Mouse (Mus musculus): ENCODE measurements at regions not wholly inside any gene's neighbourhood (a gene's known extent, or its start where the extent isn't known, plus 50 kb on each side); places are given as distances from the start of the nearest gene placed in this dataset.

DNA sequence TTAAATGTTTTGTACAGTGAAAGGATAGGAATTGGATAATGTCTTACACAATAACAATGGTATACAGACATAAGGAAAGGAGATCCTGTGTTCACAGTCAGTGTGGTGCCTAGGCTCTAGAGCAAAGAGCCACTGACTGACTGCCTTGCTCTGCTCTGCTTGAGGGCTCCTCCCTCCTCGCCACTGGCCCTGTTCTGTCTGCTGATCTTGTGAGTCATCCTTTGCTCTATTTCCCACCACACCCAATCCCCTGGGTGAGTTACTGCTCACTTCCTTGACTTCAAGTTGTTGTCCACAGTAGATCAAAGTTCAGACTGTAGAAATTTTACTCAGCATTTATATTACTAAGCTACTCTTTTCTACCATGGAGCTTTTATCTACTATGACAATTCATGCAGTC lies 117.3 kb downstream of the Tmsb4x start:
- DNase-seq, result peak; percentile 11

DNA sequence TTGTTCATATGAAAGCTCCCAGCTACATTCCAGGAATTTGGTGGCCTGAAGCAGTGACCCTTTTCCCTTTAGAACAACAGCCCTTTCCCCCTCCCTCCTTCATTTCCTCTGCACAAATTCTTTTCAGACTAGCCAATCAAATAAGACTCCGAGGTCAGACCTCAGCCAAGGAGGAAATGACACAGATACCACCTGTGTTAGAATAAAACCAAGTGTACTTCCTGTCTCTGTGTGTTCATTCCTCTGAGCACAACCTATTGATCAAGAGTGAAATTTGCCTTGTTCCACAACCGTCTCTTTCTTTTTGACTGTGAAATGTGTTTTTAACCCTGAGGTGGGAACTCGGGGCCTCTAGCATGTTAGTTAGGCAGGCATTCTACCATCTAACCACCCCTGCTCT lies 120.2 kb downstream of the Tmsb4x start:
- DNase-seq, result no peak

- no peak for DNase-seq
Observed at GRCm38 (mm10) chrX:167088438-167088837, 120.7 kb downstream of the Tmsb4x start.

GRCm38 (mm10) chrX:167080821-167081220 lies 128.3 kb downstream of the Tmsb4x start:
- no peak for DNase-seq

DNA sequence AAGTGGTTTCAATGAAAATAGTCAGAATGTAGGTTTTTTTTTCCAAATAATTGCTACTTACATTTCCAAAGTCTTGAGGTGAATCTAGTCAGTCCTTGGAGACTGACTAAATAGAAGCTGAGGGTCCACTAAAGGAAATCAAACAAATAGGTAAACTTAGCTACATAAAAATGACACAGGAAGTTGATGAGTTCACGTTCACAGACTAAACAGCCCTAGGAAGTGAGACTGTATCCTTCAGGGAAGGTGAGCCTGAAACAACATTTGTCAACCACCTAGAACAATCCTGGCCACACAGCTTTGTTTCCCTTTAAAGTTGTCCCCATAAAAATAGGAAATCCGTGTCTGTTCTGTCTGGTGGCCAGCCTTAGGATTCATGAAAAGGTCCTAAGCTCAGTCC lies 140.0 kb downstream of the Tmsb4x start:
- DNase-seq, result no peak

DNA sequence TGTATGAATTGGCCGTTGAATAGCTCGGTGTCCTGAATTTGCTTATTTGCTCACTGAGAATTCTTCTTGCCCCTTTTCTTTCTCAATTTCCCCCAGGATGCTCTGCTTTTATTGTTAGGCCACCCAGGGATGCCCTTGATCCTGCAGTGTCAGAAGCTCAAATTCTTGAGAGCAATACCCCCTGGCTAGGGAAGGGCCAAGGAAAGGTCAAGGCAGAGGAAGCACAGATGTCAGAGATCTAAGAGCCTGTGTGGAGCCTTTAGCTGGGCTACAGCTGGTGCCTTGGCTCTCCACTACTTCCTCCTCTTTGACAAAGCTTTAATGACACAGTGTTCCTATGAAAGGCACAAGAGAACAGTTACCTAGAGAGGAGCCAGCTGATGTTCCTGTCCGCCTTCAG lies 141.2 kb downstream of the Tmsb4x start:
- no peak for DNase-seq

DNA sequence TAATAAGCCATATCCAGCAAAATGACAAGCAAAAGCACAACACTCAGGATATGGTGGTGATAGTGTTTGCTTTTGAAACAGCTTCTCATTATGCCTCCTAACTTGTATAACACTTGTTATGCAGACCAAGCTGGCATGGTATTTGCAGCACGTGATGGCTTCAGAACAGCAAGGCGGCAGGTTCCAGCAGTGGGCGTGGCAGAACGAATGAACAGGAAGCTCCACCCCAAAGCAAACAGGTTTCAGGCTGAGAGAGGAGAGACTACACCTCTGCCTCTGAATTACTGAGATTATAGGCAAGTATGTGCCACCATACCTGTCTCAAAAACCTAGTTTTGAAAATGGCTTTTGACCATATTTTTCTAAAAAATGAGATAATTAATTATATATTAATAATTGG lies 145.2 kb downstream of the Tmsb4x start:
- DNase-seq, result no peak

DNA sequence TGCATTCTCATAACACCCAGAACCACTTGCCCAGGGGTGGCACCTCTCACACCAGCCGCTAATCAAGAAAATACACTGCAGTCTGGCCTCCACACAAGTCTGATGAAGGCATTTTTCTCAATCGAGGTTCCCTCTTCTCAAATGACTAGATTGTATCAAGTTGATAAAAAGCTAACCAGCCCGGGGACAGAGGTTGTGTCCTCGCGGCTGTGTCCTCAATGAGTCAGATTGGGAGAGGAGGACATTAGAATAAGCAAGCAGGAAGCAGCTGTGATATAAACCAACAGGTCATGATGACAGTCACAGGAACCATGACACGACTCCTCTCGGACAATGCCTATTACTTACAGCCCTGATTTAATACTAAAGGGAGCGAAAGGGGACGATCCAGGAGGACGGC lies 156.7 kb downstream of the Tmsb4x start:
- DNase-seq, result no peak

- no peak for DNase-seq
Observed at GRCm38 (mm10) chrX:167050066-167050465, 159.0 kb downstream of the Tmsb4x start.

GRCm38 (mm10) chrX:167049191-167049968 lies 159.7 kb downstream of the Tmsb4x start:
- no peak for DNase-seq

GRCm38 (mm10) chrX:167037971-167038370 lies 171.1 kb downstream of the Tmsb4x start:
- no peak for DNase-seq

GRCm38 (mm10) chrX:167036355-167036754 lies 172.8 kb downstream of the Tmsb4x start:
- no peak for DNase-seq

- DNase-seq, result no peak
Observed at GRCm38 (mm10) chrX:167035639-167036038, 173.5 kb downstream of the Tmsb4x start.

- no peak for DNase-seq
Observed at GRCm38 (mm10) chrX:167033091-167033490, 176.0 kb downstream of the Tmsb4x start.

GRCm38 (mm10) chrX:167032586-167032985 lies 176.5 kb downstream of the Tmsb4x start:
- DNase-seq, result peak; percentile 11

- DNase-seq, result no peak
Observed at GRCm38 (mm10) chrX:167031543-167031942, 177.6 kb downstream of the Tmsb4x start.

DNA sequence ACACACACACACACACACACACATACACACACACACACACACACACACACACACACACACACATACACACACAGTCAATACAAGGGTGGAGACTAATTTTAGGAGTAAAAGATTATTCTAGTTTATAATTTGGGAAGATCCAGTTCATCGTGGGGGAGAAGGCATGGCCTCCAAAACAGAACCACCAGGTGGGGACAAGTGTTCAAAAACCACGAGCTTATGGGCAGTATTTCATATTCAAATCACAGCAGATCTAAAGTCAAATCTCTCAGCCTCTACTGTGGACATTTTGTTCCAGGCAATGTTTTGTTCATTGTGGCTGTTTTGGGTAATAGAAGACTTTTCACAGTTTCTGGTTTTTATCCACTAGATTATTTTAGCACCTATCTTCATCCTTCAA lies 193.5 kb downstream of the Tmsb4x start:
- no peak for DNase-seq

DNA sequence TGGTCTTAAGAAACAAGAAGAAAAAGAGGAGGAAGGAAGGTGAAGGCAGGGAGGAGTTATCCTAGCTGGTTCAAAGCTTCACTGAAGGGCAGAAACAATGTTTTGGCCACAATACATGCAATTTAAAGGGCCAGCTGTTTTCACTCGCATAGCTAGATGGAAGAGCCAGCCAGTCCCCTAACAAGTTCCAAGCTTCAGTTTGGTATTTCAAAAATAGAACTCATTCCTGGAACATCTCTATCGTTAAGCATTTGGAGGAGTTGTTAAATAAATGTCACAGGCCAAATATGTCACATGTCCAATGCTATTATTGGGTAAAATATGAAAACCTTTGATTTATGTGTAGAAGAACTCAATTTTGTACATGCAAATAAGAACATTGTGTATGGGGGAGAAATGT lies 194.8 kb downstream of the Tmsb4x start:
- DNase-seq, result no peak

DNA sequence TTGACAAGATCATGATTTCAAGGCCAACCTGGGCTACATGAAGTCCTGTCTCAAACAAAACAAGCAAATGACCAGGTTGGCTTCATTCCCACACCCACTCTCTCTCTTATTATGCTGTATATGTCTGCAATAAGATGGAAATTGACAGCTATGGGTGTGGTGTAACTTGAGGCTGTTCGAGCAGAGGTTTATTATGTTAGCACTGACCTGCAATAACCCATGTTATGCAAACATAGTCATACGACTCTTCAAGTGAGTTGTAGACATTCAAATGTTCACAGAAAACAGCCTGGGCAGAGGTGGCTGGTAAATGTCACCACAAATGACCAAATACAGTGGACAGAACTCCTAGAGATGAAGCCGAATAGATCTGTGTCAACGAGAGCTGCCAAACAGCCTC lies 196.2 kb downstream of the Tmsb4x start:
- DNase-seq, result no peak

DNA sequence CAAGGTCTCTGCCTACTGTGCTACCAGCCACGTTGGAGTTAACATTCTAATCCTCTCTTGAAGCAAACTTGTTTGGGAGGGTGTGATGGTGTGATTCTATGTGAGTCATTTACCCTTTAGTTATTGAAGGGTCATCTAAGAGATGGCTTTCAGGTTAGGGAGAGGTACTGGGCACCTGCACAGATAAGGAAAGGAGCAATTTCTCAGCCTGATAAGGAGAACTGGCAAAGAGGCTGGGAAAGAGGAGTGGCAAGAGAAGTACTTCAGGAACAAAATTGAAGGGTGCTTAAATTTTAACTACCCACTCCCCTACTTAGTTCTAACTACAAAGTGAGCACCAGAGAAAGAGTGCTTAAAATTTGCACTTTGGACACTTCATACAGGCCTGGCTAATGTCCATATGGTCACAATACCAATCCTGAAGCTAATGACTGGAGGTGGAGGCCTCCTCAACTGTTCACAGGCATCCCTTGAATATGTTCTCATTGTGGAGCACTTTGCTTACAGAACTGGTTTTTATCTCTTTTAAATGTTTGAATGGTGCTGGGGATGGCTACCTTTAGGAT lies 197.1 kb downstream of the Tmsb4x start:
- DNase-seq, result no peak

DNA sequence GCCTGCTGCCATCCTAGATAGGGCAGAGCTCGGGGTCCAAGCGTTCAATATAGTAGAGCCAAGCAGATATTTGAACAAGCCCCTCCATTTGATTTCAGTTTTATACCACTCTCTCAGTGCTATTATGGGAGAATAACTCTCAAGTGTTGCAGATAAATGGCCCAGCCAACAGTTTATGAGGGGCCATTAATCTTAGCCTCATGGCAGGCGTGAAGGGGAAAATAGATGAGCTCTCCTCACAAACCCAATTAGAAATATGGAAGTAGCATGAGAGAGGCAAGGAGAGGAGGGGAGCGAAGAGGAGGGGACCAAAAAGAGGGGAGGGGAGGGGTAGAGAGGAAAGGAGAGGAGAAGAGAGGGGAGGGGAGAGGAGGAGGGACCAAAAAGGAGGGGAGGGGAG lies 213.3 kb downstream of the Tmsb4x start:
- DNase-seq, result no peak

GRCm38 (mm10) chrX:166981003-166981402 lies 228.1 kb downstream of the Tmsb4x start:
- DNase-seq, result no peak

DNA sequence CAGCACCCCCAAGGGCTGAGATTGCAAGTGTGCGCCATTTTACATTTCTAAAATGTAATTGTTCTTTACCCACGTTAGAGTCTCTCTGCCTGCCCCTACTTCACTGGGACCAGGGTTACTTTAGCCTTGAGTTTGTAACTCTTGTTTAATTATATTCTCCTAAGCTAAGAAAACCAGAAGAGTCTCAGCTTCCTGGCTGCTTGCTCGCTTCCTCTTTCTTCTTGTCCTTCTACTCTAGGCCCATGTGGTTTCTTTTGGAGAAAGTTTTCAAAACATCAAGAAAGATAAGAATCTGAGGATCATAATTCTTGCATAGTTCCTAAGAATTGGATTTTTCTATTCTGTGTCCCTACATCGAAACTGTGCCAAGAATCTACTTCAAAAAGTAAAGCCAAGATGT lies 228.6 kb downstream of the Tmsb4x start:
- no peak for DNase-seq

DNA sequence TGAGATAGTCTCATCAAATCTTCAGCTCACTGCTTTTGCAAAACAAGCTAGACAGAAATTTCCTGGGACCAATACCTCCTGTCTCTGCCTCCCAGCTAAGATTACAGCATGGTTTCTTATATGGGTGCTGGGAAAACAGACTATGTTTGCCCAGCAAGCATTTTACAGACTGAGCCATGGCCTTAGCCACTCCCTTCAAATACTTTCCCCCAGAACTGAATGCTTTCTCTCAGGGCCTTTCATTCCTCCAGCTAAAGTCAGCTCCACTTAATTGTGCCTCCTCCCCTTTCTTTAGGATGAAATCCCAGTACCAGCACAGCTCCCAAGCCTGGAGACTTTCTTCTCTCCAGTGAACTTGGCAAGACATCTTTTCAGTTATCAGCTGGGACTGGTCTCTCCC lies 232.1 kb downstream of the Tmsb4x start:
- DNase-seq, result no peak

- DNase-seq, result no peak
Observed at GRCm38 (mm10) chrX:166971721-166972120, 237.4 kb downstream of the Tmsb4x start.

Measured in kidney, adult 18-20 months (tissue).